Mouse (Mus musculus) CH12.LX (cell line): ENCODE measurements around the gene Mfsd4a. TPM values are rescaled to one million over a fixed set of nuclear protein-coding genes. Genes with fewer than 3 reads are reported as not detected.
A peak's percentile ranks its signal among the peaks of the same experiment; 100 is the strongest.

Experiments
- DNase-seq: peaks from one replicate; pipeline ENCODE4 v3.0.0-alpha.2; 2013; ENCODE audit errors: extremely low read depth
- H3K27ac ChIP-seq: 2 replicates; pipeline ENCODE4 v1.5.1; 2012; ENCODE audit warnings: low read depth, mild to moderate bottlenecking, control low read depth, moderate library complexity; ENCODE audit not compliant: insufficient read depth
- H3K27me3 ChIP-seq: replicated peaks from 2 replicates; pipeline ENCODE3; 2012; ENCODE audit warnings: inconsistent platforms
- H3K36me3 ChIP-seq, 2 experiments: replicated peaks in 1 of 2; 2 replicates each; pipeline versions ENCODE3 to v1.6.1; 2012; ENCODE audit warnings: inconsistent platforms in 1 of 2, low read length in 1 of 2, mild to moderate bottlenecking in 1 of 2, mixed read lengths in 1 of 2, moderate library complexity in 1 of 2; ENCODE audit not compliant: control insufficient read depth in 1 of 2, insufficient read depth in 1 of 2
- H3K4me1 ChIP-seq, 2 experiments: 2 replicates each; pipeline ENCODE4 v1.6.1; 2012; ENCODE audit warnings: inconsistent platforms in 1 of 2, moderate library complexity in 1 of 2; ENCODE audit not compliant: insufficient read depth in 2 of 2, control insufficient read depth in 1 of 2
- H3K4me2 ChIP-seq: 2 replicates; pipeline ENCODE4 v1.6.1; 2012; ENCODE audit warnings: low read depth, mild to moderate bottlenecking, control low read depth; ENCODE audit not compliant: poor library complexity, insufficient read depth, severe bottlenecking
- H3K4me3 ChIP-seq, 3 experiments: fragments of 150-350 bp in 1 of 3; sonication (generic) in 1 of 3; replicated peaks in 1 of 3; 2 replicates each; pipeline versions ENCODE3 to v1.5.1; 2011 to 2012; ENCODE audit warnings: low read depth in 2 of 3, low read length in 2 of 3, mild to moderate bottlenecking in 2 of 3, moderate library complexity in 2 of 3, control low read depth in 1 of 3, improper control_type of control experiment in 1 of 3, inconsistent platforms in 1 of 3, mixed read lengths in 1 of 3; ENCODE audit not compliant: poor library complexity in 1 of 3
- H3K79me2 ChIP-seq: replicated peaks from 2 replicates; pipeline ENCODE4 v1.6.1; 2012; ENCODE audit warnings: mild to moderate bottlenecking, moderate library complexity; ENCODE audit not compliant: control insufficient read depth, poor library complexity, insufficient read depth, severe bottlenecking; ENCODE audit errors: extremely low read depth
- H3K9ac ChIP-seq: 2 replicates; pipeline ENCODE4 v1.6.1; 2012; ENCODE audit warnings: low read depth, mild to moderate bottlenecking, control low read depth, moderate library complexity; ENCODE audit not compliant: insufficient read depth
- H3K9me3 ChIP-seq: replicated peaks from 2 replicates; pipeline ENCODE3; 2012; ENCODE audit warnings: low read length, inconsistent platforms, mixed read lengths
- BHLHE40 ChIP-seq: IDR thresholded peaks from 2 replicates; pipeline ENCODE4 v1.6.1; 2011; ENCODE audit warnings: mild to moderate bottlenecking, low read depth, low read length, improper control_type of control experiment
- CHD1 ChIP-seq: IDR thresholded peaks from 2 replicates; pipeline ENCODE4 v1.6.1; 2012; ENCODE audit warnings: low read depth, low read length, improper control_type of control experiment, inconsistent platforms
- CHD2 ChIP-seq: IDR thresholded peaks from 2 replicates; pipeline ENCODE4 v1.6.1; 2011; ENCODE audit warnings: low read length, improper control_type of control experiment
- CTCF ChIP-seq, 2 experiments: IDR thresholded peaks in 1 of 2; conservative IDR thresholded peaks in 1 of 2; 2 replicates each; pipeline ENCODE4 v1.5.1; 2011 to 2012; ENCODE audit warnings: low read depth in 2 of 2, low read length in 2 of 2, improper control_type of control experiment in 1 of 2, inconsistent platforms in 1 of 2, mild to moderate bottlenecking in 1 of 2, moderate library complexity in 1 of 2
- E2F4 ChIP-seq: IDR thresholded peaks from 2 replicates; pipeline ENCODE4 v1.6.1; 2011; ENCODE audit warnings: low read depth, low read length, improper control_type of control experiment; ENCODE audit not compliant: insufficient replicate concordance
- ELF1 ChIP-seq: IDR thresholded peaks from 2 replicates; pipeline ENCODE4 v1.6.1; 2014; ENCODE audit warnings: low read depth, mild to moderate bottlenecking, inconsistent platforms, low read length, improper control_type of control experiment
- EP300 ChIP-seq: IDR thresholded peaks from 2 replicates; pipeline ENCODE4 v1.6.1; 2011; ENCODE audit warnings: low read length, improper control_type of control experiment
- ETS1 ChIP-seq: conservative IDR thresholded peaks from 2 replicates; pipeline ENCODE4 v1.6.1; 2012; ENCODE audit warnings: low read depth, mild to moderate bottlenecking, inconsistent platforms, low read length, improper control_type of control experiment, moderate library complexity
- GABPA ChIP-seq: IDR thresholded peaks from 2 replicates; pipeline ENCODE4 v1.6.1; 2012; ENCODE audit warnings: low read depth, low read length, improper control_type of control experiment, inconsistent platforms; ENCODE audit not compliant: insufficient replicate concordance
- HCFC1 ChIP-seq: IDR thresholded peaks from 2 replicates; pipeline ENCODE4 v1.6.1; 2012; ENCODE audit warnings: low read depth, mild to moderate bottlenecking, inconsistent platforms, low read length, improper control_type of control experiment
- IRF4 ChIP-seq: IDR thresholded peaks from 2 replicates; pipeline ENCODE4 v1.6.1; 2014; ENCODE audit warnings: low read depth, mild to moderate bottlenecking, inconsistent platforms, low read length, improper control_type of control experiment
- JUN ChIP-seq: IDR thresholded peaks from 2 replicates; pipeline ENCODE4 v1.6.1; 2011; ENCODE audit warnings: low read depth, mild to moderate bottlenecking, low read length, improper control_type of control experiment, moderate library complexity; ENCODE audit not compliant: insufficient read depth
- JUND ChIP-seq: conservative IDR thresholded peaks from 2 replicates; pipeline ENCODE4 v1.6.1; 2011; ENCODE audit warnings: low read depth, low read length, improper control_type of control experiment
- KAT2A ChIP-seq: IDR thresholded peaks from 2 replicates; pipeline ENCODE4 v1.6.1; 2012; ENCODE audit warnings: low read length, improper control_type of control experiment, inconsistent platforms; ENCODE audit not compliant: insufficient replicate concordance
- MAFK ChIP-seq: IDR thresholded peaks from 2 replicates; pipeline ENCODE4 v1.6.1; 2011; ENCODE audit warnings: low read length, improper control_type of control experiment; ENCODE audit not compliant: insufficient replicate concordance
- MAX ChIP-seq: IDR thresholded peaks from 2 replicates; pipeline ENCODE4 v1.6.1; 2011; ENCODE audit warnings: low read length, improper control_type of control experiment
- MAZ ChIP-seq: IDR thresholded peaks from 2 replicates; pipeline ENCODE4 v1.6.1; 2012; ENCODE audit warnings: low read depth, mild to moderate bottlenecking, inconsistent platforms, low read length, improper control_type of control experiment, moderate library complexity
- MEF2A ChIP-seq: IDR thresholded peaks from 2 replicates; pipeline ENCODE4 v1.6.1; 2014; ENCODE audit warnings: low read depth, mild to moderate bottlenecking, inconsistent platforms, low read length, improper control_type of control experiment, borderline replicate concordance
- MXI1 ChIP-seq: IDR thresholded peaks from 2 replicates; pipeline ENCODE4 v1.6.1; 2011; ENCODE audit warnings: mild to moderate bottlenecking, low read depth, low read length, improper control_type of control experiment
- MYC ChIP-seq: IDR thresholded peaks from 2 replicates; pipeline ENCODE4 v1.6.1; 2011; ENCODE audit warnings: low read depth, mild to moderate bottlenecking, improper control_type of control experiment, low read length
- NELFE ChIP-seq: IDR thresholded peaks from 2 replicates; pipeline ENCODE4 v1.6.1; 2011; ENCODE audit warnings: low read depth, low read length, improper control_type of control experiment
- NRF1 ChIP-seq: IDR thresholded peaks from 2 replicates; pipeline ENCODE4 v1.6.1; 2014; ENCODE audit warnings: low read depth, mild to moderate bottlenecking, inconsistent platforms, low read length, improper control_type of control experiment, moderate library complexity
- PAX5 ChIP-seq: IDR thresholded peaks from 2 replicates; pipeline ENCODE4 v1.6.1; 2012; ENCODE audit warnings: low read length, inconsistent platforms, mixed read lengths
- POLR2A ChIP-seq: IDR thresholded peaks from 2 replicates; pipeline ENCODE4 v1.6.1; 2011; ENCODE audit warnings: low read depth, mild to moderate bottlenecking, improper control_type of control experiment, low read length
- POLR2AphosphoS2 ChIP-seq: IDR thresholded peaks from 2 replicates; pipeline ENCODE4 v1.6.1; 2011; ENCODE audit warnings: low read depth, low read length, improper control_type of control experiment
- RAD21 ChIP-seq: IDR thresholded peaks from 2 replicates; pipeline ENCODE4 v1.6.1; 2011; ENCODE audit warnings: low read depth, mild to moderate bottlenecking, low read length, improper control_type of control experiment, moderate library complexity
- RCOR1 ChIP-seq: conservative IDR thresholded peaks from 2 replicates; pipeline ENCODE4 v1.6.1; 2012; ENCODE audit warnings: low read depth, mild to moderate bottlenecking, inconsistent platforms, low read length, improper control_type of control experiment
- SIN3A ChIP-seq: IDR thresholded peaks from 2 replicates; pipeline ENCODE4 v1.6.1; 2012; ENCODE audit warnings: low read length, improper control_type of control experiment, inconsistent platforms
- SMC3 ChIP-seq: IDR thresholded peaks from 2 replicates; pipeline ENCODE4 v1.6.1; 2011; ENCODE audit warnings: low read depth, low read length, improper control_type of control experiment
- TBP ChIP-seq: conservative IDR thresholded peaks from 2 replicates; pipeline ENCODE4 v1.6.1; 2011; ENCODE audit warnings: low read depth, low read length, improper control_type of control experiment
- TCF12 ChIP-seq: IDR thresholded peaks from 2 replicates; pipeline ENCODE4 v1.6.1; 2014; ENCODE audit warnings: low read depth, mild to moderate bottlenecking, inconsistent platforms, low read length, improper control_type of control experiment
- UBTF ChIP-seq: IDR thresholded peaks from 2 replicates; pipeline ENCODE4 v1.6.1; 2012; ENCODE audit warnings: low read depth, mild to moderate bottlenecking, inconsistent platforms, low read length, improper control_type of control experiment, moderate library complexity
- USF1 ChIP-seq: IDR thresholded peaks from 2 replicates; pipeline ENCODE4 v1.6.1; 2014; ENCODE audit warnings: low read depth, mild to moderate bottlenecking, inconsistent platforms, low read length, improper control_type of control experiment
- USF2 ChIP-seq: conservative IDR thresholded peaks from 2 replicates; pipeline ENCODE4 v1.6.1; 2011; ENCODE audit warnings: low read depth, low read length, improper control_type of control experiment
- ZC3H11A ChIP-seq: IDR thresholded peaks from 2 replicates; pipeline ENCODE4 v1.6.1; 2012; ENCODE audit warnings: low read depth, mild to moderate bottlenecking, inconsistent platforms, low read length, improper control_type of control experiment
- ZKSCAN1 ChIP-seq: IDR thresholded peaks from 2 replicates; pipeline ENCODE4 v1.6.1; 2012; ENCODE audit warnings: low read depth, inconsistent platforms, low read length, improper control_type of control experiment, borderline replicate concordance
- ZMIZ1 ChIP-seq: IDR thresholded peaks from 2 replicates; pipeline ENCODE4 v1.6.1; 2012; ENCODE audit warnings: low read depth, mild to moderate bottlenecking, inconsistent platforms, low read length, improper control_type of control experiment
- ZNF384 ChIP-seq: IDR thresholded peaks from 2 replicates; pipeline ENCODE4 v1.6.1; 2012; ENCODE audit warnings: low read depth, low read length, improper control_type of control experiment, inconsistent platforms
- dilution Hi-C: fragments of 300-500 bp; cut with MboI; formaldehyde crosslinking; loops from 2 replicates; pipeline ENCODE4 v1.14.3; 2020; ENCODE audit warnings: low sequenced_read_pairs; ENCODE audit not compliant: extremely low pct_unique_long_range_greater_than_20kb, extremely low pct_ligation_motif_present
- in situ Hi-C: fragments of 300-500 bp; cut with MboI; formaldehyde crosslinking; loops from 3 replicates; pipeline ENCODE4 v1.14.3; 2019; ENCODE audit warnings: low sequenced_read_pairs, low pct_ligation_motif_present, low pct_unique_long_range_greater_than_20kb, mixed read lengths
- polyA plus RNA-seq: library from polyadenylated mRNA; unstranded; fragments of >175 nt; gene quantifications from 2 replicates; pipeline ENCODE4 v1.2.1, GENCODE M21; 2012; ENCODE audit warnings: low read depth; ENCODE audit not compliant: insufficient read length
- total RNA-seq, 2 experiments: library from RNA; depleted of rRNA; stranded (reverse); fragments of 300-350 nt in 1 of 2; fragments of >200 nt in 1 of 2; gene quantifications; 2 replicates each; pipeline ENCODE4 v1.2.3; 2012 to 2014

Gene Mfsd4a
- total and polyA plus RNA-seq, 3 experiments: 1.4 to 11.8 (median 5.2) TPM

DNA sequence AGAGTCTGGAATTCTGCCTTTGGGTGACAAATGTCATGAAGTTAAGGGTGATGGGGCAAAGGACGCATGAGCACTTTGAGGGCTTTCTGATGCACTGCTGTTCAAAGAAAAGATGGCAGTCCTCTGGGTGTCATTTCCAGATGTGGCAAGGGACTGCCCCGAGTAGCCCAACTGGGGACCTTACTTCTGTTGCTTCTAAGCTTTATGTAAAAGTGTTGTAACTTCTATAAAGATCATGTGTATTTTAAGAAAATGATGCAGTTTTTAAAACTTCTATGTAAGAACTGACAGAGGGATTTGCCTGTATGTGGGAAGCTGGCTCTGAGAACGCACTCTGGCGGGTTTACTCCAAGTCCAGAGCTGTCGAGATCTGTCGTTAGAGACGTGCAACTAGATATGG, 35.7 kb downstream of the Mfsd4a start:
- peak; percentile 58 for DNase-seq
- TF ChIP-seq E2F4 (no peak), MAZ (no peak), MEF2A (peak; percentile 95), TCF12 (no peak; the same call in 1 of the 2 replicates), RAD21 (no peak), NELFE (no peak), ZNF384 (no peak), GABPA (no peak), PAX5 (no peak), SIN3A (no peak), CHD2 (no peak), POLR2AphosphoS2 (no peak), SMC3 (no peak), MXI1 (no peak), MAFK (no peak), NRF1 (peak; percentile 21; the same call in 1 of the 2 replicates), ZMIZ1 (no peak), USF1 (no peak), BHLHE40 (0 out of 2 replicates have a peak, but pooled peaks have one; percentile 12), IRF4 (peak; percentile 37; the same call in 1 of the 2 replicates), USF2 (no peak), KAT2A (no peak), ZKSCAN1 (no peak), TBP (no peak), JUND (peak; percentile 28; the same call in 1 of the 2 replicates), RCOR1 (no peak), ELF1 (no peak), ZC3H11A (no peak), MAX (no peak), MYC (no peak), POLR2A (no peak), CHD1 (no peak), HCFC1 (no peak), UBTF (no peak), CTCF (conservative IDR thresholded peaks at IDR 0.05 in 1 of 2, IDR thresholded peaks at IDR 0.05 in 1 of 2; ENCODE audit: low read depth in 2 of 2, low read length in 2 of 2) (no peak), ETS1 (peak; percentile 63; the same call in 1 of the 2 replicates), JUN (peak; percentile 64), EP300 (peak; percentile 67)
- Histone ChIP-seq H3K27me3 (no peaks in the 10 kb centered on the region), H3K9ac (0 out of 2 replicates have a peak overlapping the region, but pooled peaks have one; percentile 25), H3K4me2 (peak overlapping the region; percentile 16; the same call in 1 of the 2 replicates), H3K79me2 (peaks cover 16% of the 10 kb centered on the region), H3K27ac (peak overlapping the region; percentile 73), H3K36me3 (peaks cover 47 to 79% of the 10 kb centered on the region in 2 experiments), H3K4me3 (no peak overlapping the region), H3K4me1 (peaks cover 39 to 79% of the 10 kb centered on the region in 2 experiments), H3K9me3 (no peaks in the 10 kb centered on the region)
- in situ Hi-C loops: no loop called here
- dilution Hi-C loops: no loop called here
